Mouse (Mus musculus): ENCODE results near the gene Mblac1.

- TF ChIP-seq CTCF (IDR thresholded peaks at IDR 0.05; ENCODE audit: low read depth) (no peak), EP300 (IDR thresholded peaks at IDR 0.05; ENCODE audit: low read depth) (no peak)
Measured at GRCm38 (mm10) chr5:138227367-138227766, 33.3 kb downstream of the Mblac1 start.

Data from heart, postnatal 0 days (tissue).